Mouse (Mus musculus): Measurements from ENCODE around the gene Slamf9. TPM values are rescaled to one million over a fixed set of nuclear protein-coding genes. Genes with fewer than 3 reads are reported as not detected.

The Slamf9 gene
- total and polyA plus RNA-seq, 2 experiments from 2014 or later = 0.20 to 0.38 TPM

- peak; percentile 48 for TF ChIP-seq CTCF (IDR thresholded peaks at IDR 0.05)
- Histone ChIP-seq H3K9me3 (ENCODE audit: low read length) (no peaks in the 10 kb centered on the region), H3K4me3 (ENCODE audit: low read depth, low read length) (no peak overlapping the region), H3K4me1 (ENCODE audit: insufficient read depth, low read length) (no peaks in the 10 kb centered on the region), H3K36me3 (ENCODE audit: insufficient read depth, low read length) (no peaks in the 10 kb centered on the region), H3K27me3 (ENCODE audit: insufficient read depth, low read length) (no peaks in the 10 kb centered on the region), H3K27ac (ENCODE audit: low read depth, low read length) (no peak overlapping the region), H3K9ac (replicated peaks; ENCODE audit: low read length, poor library complexity, severe bottlenecking) (no peak overlapping the region), H3K4me2 (ENCODE audit: low read depth, low read length, poor library complexity, severe bottlenecking) (no peak overlapping the region)
- ATAC-seq (ENCODE audit: low FRiP score) (no peak), DNase-seq (ENCODE audit: low spot score) (no peak)
- 44% methylated on average over 15 of the region's 15 CpGs for WGBS
Measured at GRCm38 (mm10) chr1:172525027-172525764, 50.0 kb downstream of the Slamf9 start.

GRCm38 (mm10) chr1:172525971-172526370, 50.8 kb downstream of the Slamf9 start:
- 74% methylated on average over 7 of the region's 7 CpGs for WGBS
- Histone ChIP-seq H3K9me3 (ENCODE audit: low read length) (no peaks in the 10 kb centered on the region), H3K27me3 (ENCODE audit: insufficient read depth, low read length) (no peaks in the 10 kb centered on the region)

GRCm38 (mm10) chr1:172526380-172527081, 51.4 kb downstream of the Slamf9 start:
- no peak for TF ChIP-seq CTCF (IDR thresholded peaks at IDR 0.05)
- Histone ChIP-seq H3K27ac (ENCODE audit: low read depth, low read length) (no peak overlapping the region), H3K4me1 (ENCODE audit: insufficient read depth, low read length) (no peaks in the 10 kb centered on the region), H3K36me3 (ENCODE audit: insufficient read depth, low read length) (no peaks in the 10 kb centered on the region), H3K9ac (replicated peaks; ENCODE audit: low read length, poor library complexity, severe bottlenecking) (no peak overlapping the region), H3K27me3 (ENCODE audit: insufficient read depth, low read length) (no peaks in the 10 kb centered on the region), H3K4me2 (ENCODE audit: low read depth, low read length, poor library complexity, severe bottlenecking) (no peak overlapping the region), H3K4me3 (ENCODE audit: low read depth, low read length) (no peak overlapping the region), H3K9me3 (ENCODE audit: low read length) (no peaks in the 10 kb centered on the region)
- 64% methylated on average over 23 of the region's 23 CpGs for WGBS
- no peak for ATAC-seq (ENCODE audit: low FRiP score)
- DNase-seq (ENCODE audit: low spot score) = no peak

More at GRCm38 (mm10) chr1:172525971-172526370, 50.8 kb downstream of the Slamf9 start:
- no peaks in the 10 kb centered on the region for H3K4me1 ChIP-seq (ENCODE audit: insufficient read depth, low read length)
- TF ChIP-seq CTCF (IDR thresholded peaks at IDR 0.05) = no peak
- no peak overlapping the region for H3K9ac ChIP-seq (replicated peaks; ENCODE audit: low read length, poor library complexity, severe bottlenecking)
- DNase-seq (ENCODE audit: low spot score) (no peak), ATAC-seq (ENCODE audit: low FRiP score) (no peak)
- H3K27ac ChIP-seq (ENCODE audit: low read depth, low read length) = no peak overlapping the region
- H3K4me2 ChIP-seq (ENCODE audit: low read depth, low read length, poor library complexity, severe bottlenecking) = no peak overlapping the region
- H3K4me3 ChIP-seq (ENCODE audit: low read depth, low read length) = no peak overlapping the region
- H3K36me3 ChIP-seq (ENCODE audit: insufficient read depth, low read length) = no peaks in the 10 kb centered on the region

DNA sequence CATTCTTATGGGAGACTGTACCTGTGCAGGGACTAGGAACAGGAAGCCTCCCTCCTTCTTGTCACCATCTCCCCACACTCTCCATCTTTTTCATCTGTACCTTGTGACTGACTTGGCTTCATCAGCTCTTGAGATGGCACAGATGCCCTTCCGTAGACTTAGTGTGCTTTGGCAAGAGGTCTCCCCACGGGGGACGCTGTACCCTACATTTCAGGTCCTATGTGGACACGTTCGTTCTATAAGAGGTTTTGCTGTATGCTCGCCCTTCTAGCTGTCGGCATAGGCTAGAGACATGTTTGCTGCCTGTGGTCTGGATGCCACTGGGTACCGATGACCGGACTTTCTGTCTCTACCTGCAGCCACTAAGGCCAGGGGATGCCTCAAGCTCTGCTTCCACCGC, 52.3 kb downstream of the Slamf9 start:
- 95% methylated on average over 10 of the region's 10 CpGs for WGBS
- H3K27me3 ChIP-seq (ENCODE audit: insufficient read depth, low read length) = no peaks in the 10 kb centered on the region

More for the DNA sequence above, 52.3 kb downstream of the Slamf9 start:
- no peak overlapping the region for H3K4me2 ChIP-seq (ENCODE audit: low read depth, low read length, poor library complexity, severe bottlenecking)
- H3K9ac ChIP-seq (replicated peaks; ENCODE audit: low read length, poor library complexity, severe bottlenecking) = no peak overlapping the region
- no peak overlapping the region for H3K4me3 ChIP-seq (ENCODE audit: low read depth, low read length)
- H3K36me3 ChIP-seq (ENCODE audit: insufficient read depth, low read length) = no peaks in the 10 kb centered on the region
- no peaks in the 10 kb centered on the region for H3K4me1 ChIP-seq (ENCODE audit: insufficient read depth, low read length)
- no peaks in the 10 kb centered on the region for H3K9me3 ChIP-seq (ENCODE audit: low read length)
- DNase-seq (ENCODE audit: low spot score) (no peak), ATAC-seq (ENCODE audit: low FRiP score) (no peak)
- H3K27ac ChIP-seq (ENCODE audit: low read depth, low read length) = no peak overlapping the region
- TF ChIP-seq CTCF (IDR thresholded peaks at IDR 0.05) = no peak

Other genes starting within 250 kb of the Slamf9 start
- gene Atp1a4, start 216.9 kb upstream of the Slamf9 start, total RNA-seq (2014; rRNA removed) = 0.05 and 0.14 TPM in 2 replicates
- gene Atp1a4, start 216.9 kb upstream of the Slamf9 start, polyA plus RNA-seq (2015; fragmentation: Nextera tagmentation; extraction: Ambion mirVana) = 0.05 TPM in 1 of 2 replicates, not detected in the other
- gene Igsf8, start 213.7 kb upstream of the Slamf9 start, total RNA-seq (2014; rRNA removed) = 114 and 115 TPM in 2 replicates
- 79.6 and 88.8 TPM in 2 replicates for gene Igsf8, start 213.7 kb upstream of the Slamf9 start, polyA plus RNA-seq (2015; fragmentation: Nextera tagmentation; extraction: Ambion mirVana)
- gene Atp1a2, start 177.3 kb upstream of the Slamf9 start, total RNA-seq (2014; rRNA removed) = 398 and 409 TPM in 2 replicates
- gene Atp1a2, start 177.3 kb upstream of the Slamf9 start, polyA plus RNA-seq (2015; fragmentation: Nextera tagmentation; extraction: Ambion mirVana) = 94.4 and 100 TPM in 2 replicates
- gene Kcnj9, start 146.0 kb upstream of the Slamf9 start, total RNA-seq (2014; rRNA removed) = 13.9 and 14.1 TPM in 2 replicates
- 5.8 and 6.7 TPM in 2 replicates for gene Kcnj9, start 146.0 kb upstream of the Slamf9 start, polyA plus RNA-seq (2015; fragmentation: Nextera tagmentation; extraction: Ambion mirVana)
- 6.1 and 6.6 TPM in 2 replicates for gene Kcnj10, start 134.1 kb upstream of the Slamf9 start, total RNA-seq (2014; rRNA removed)
- gene Kcnj10, start 134.1 kb upstream of the Slamf9 start, polyA plus RNA-seq (2015; fragmentation: Nextera tagmentation; extraction: Ambion mirVana) = 3.6 and 3.9 TPM in 2 replicates
- gene Pigm, start 98.8 kb upstream of the Slamf9 start, total RNA-seq (2014; rRNA removed) = 11.5 and 16.4 TPM in 2 replicates
- gene Pigm, start 98.8 kb upstream of the Slamf9 start, polyA plus RNA-seq (2015; fragmentation: Nextera tagmentation; extraction: Ambion mirVana) = 2.2 and 2.6 TPM in 2 replicates
- 40.6 and 53.9 TPM in 2 replicates for gene Igsf9, start 6.4 kb downstream of the Slamf9 start, total RNA-seq (2014; rRNA removed)
- gene Igsf9, start 6.4 kb downstream of the Slamf9 start, polyA plus RNA-seq (2015; fragmentation: Nextera tagmentation; extraction: Ambion mirVana) = 25.0 and 29.0 TPM in 2 replicates
- gene Tagln2, start 24.7 kb downstream of the Slamf9 start, total RNA-seq (2014; rRNA removed) = 36.3 and 41.6 TPM in 2 replicates
- gene Tagln2, start 24.7 kb downstream of the Slamf9 start, polyA plus RNA-seq (2015; fragmentation: Nextera tagmentation; extraction: Ambion mirVana) = 36.7 and 41.8 TPM in 2 replicates
- 3.1 and 6.3 TPM in 2 replicates for gene Cfap45, start 45.4 kb downstream of the Slamf9 start, total RNA-seq (2014; rRNA removed)
- 3.9 and 5.4 TPM in 2 replicates for gene Cfap45, start 45.4 kb downstream of the Slamf9 start, polyA plus RNA-seq (2015; fragmentation: Nextera tagmentation; extraction: Ambion mirVana)
- 0.11 and 2.3 TPM in 2 replicates for gene Vsig8, start 80.6 kb downstream of the Slamf9 start, total RNA-seq (2014; rRNA removed)
- 1.3 and 2.5 TPM in 2 replicates for gene Vsig8, start 80.6 kb downstream of the Slamf9 start, polyA plus RNA-seq (2015; fragmentation: Nextera tagmentation; extraction: Ambion mirVana)
- gene Slamf8, start 115.2 kb downstream of the Slamf9 start, total RNA-seq (2014; rRNA removed) = not detected in 2 replicates
- not detected in 2 replicates for gene Slamf8, start 115.2 kb downstream of the Slamf9 start, polyA plus RNA-seq (2015; fragmentation: Nextera tagmentation; extraction: Ambion mirVana)
- 0.16 TPM in 1 of 2 replicates, not detected in the other for gene Fcrl6, start 127.2 kb downstream of the Slamf9 start, total RNA-seq (2014; rRNA removed)
- 0.10 and 0.11 TPM in 2 replicates for gene Fcrl6, start 127.2 kb downstream of the Slamf9 start, polyA plus RNA-seq (2015; fragmentation: Nextera tagmentation; extraction: Ambion mirVana)
- 1.8 and 3.3 TPM in 2 replicates for gene Dusp23, start 157.6 kb downstream of the Slamf9 start, total RNA-seq (2014; rRNA removed)
- 7.2 and 8.3 TPM in 2 replicates for gene Dusp23, start 157.6 kb downstream of the Slamf9 start, polyA plus RNA-seq (2015; fragmentation: Nextera tagmentation; extraction: Ambion mirVana)
- gene Crp, start 222.7 kb downstream of the Slamf9 start, total RNA-seq (2014; rRNA removed) = not detected in 2 replicates
- gene Crp, start 222.7 kb downstream of the Slamf9 start, polyA plus RNA-seq (2015; fragmentation: Nextera tagmentation; extraction: Ambion mirVana) = not detected in 2 replicates